Comparison of ENCODE assay signal across 12 mouse cellular contexts in the genomic region with DNA sequence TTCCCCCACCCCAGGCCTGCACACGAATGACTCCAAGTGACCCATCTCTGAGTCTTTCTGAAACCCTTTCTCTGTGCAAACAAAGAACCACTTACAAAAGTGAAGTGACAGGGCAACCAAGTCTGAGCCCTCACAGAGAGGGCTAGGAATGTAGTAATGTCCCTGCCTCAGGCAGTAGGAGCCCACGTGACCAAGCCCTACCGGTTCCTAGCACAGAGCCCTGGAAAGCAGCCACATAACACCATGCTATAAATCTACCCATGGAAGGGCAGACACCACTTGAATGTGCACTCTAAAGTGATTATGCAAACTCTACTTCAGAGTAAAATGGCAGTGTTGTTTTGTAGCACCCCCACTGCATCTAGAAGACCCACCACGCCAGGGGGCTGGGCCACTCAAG. TPM values are rescaled to one million over a fixed set of nuclear protein-coding genes. Genes with fewer than 3 reads are reported as not detected.
DNase-seq lines count a peak whose midpoint lies in the region; ATAC-seq and TF ChIP-seq lines count a peak whose summit lies in the region.
"Had no signal": no experiment of that assay in that cellular context is flagged by ENCODE, and none has a peak within 500 bp of the region (broad histone marks: within the 10 kb centered on the region; RNA-seq: fewer than 3 reads in every experiment).

No protein-coding gene starts in this region.

- TF ChIP-seq CTCF in heart, postnatal 0 days (IDR thresholded peaks at IDR 0.05; ENCODE audit: low read depth): no peak

- peak; percentile 69 for DNase-seq in heart, postnatal 0 days (ENCODE audit: low spot score)
- no peak for DNase-seq in heart, adult 18-20 months
- peak; percentile 75 for DNase-seq in adrenal gland, postnatal 14 days
- peak; percentile 64 for DNase-seq in lung, postnatal 25 days (ENCODE audit: low spot score)
- DNase-seq in cerebellum, adult 9-11 months: no peak
- no peak for DNase-seq in cerebellum, postnatal 14 days
- no peak for DNase-seq in layer of hippocampus, adult 9-10 months (ENCODE audit: low spot score)
- DNase-seq: cerebellum, adult 11 months; gastrocnemius, postnatal 14 days; thymus, postnatal 36 days had no signal

- no peak overlapping the region for H3K4me3 ChIP-seq in heart, postnatal 0 days (ENCODE audit: low read depth, low read length)
- H3K4me3 ChIP-seq in kidney, embryonic 16.5 days (ENCODE audit: low read length): no peak overlapping the region

- H3K4me1 ChIP-seq in heart, postnatal 0 days (ENCODE audit: control insufficient read depth, insufficient read depth): peaks cover 6% of the 10 kb centered on the region; the same call in 1 of the 2 replicates
- H3K4me1 ChIP-seq in kidney, embryonic 16.5 days (ENCODE audit: insufficient read depth, low read length): no peaks in the 10 kb centered on the region

- peak; percentile 91 for ATAC-seq in heart, postnatal 0 days (ENCODE audit: insufficient read depth, low read depth)
- ATAC-seq in kidney, embryonic 16.5 days (ENCODE audit: low FRiP score, low TSS enrichment): peak; percentile 78

- H3K36me3 ChIP-seq in heart, postnatal 0 days (replicated peaks; ENCODE audit: control insufficient read depth, insufficient read depth, low read length): peaks cover 64% of the 10 kb centered on the region
- H3K36me3 ChIP-seq in kidney, embryonic 16.5 days (ENCODE audit: insufficient read depth, low read length): peaks cover 41% of the 10 kb centered on the region

- no peak overlapping the region for H3K9ac ChIP-seq in heart, postnatal 0 days (replicated peaks; ENCODE audit: low read depth, low read length)
- H3K9ac ChIP-seq in kidney, embryonic 16.5 days (replicated peaks; ENCODE audit: low read length): no peak overlapping the region

- 59% methylated on average over 4 of the region's 4 CpGs for WGBS in heart, postnatal 0 days
- 60% methylated on average over 4 of the region's 4 CpGs for WGBS in kidney, embryonic 16.5 days

- peak overlapping the region; percentile 81 for H3K27ac ChIP-seq in heart, postnatal 0 days (ENCODE audit: low read depth)
- no peak overlapping the region for H3K27ac ChIP-seq in kidney, embryonic 16.5 days (ENCODE audit: low read length)

- H3K9me3 ChIP-seq in heart, postnatal 0 days (replicated peaks; ENCODE audit: control insufficient read depth, low read length): no peaks in the 10 kb centered on the region
- no peaks in the 10 kb centered on the region for H3K9me3 ChIP-seq in kidney, embryonic 16.5 days (ENCODE audit: low read length)

- H3K4me2 ChIP-seq in heart, postnatal 0 days (ENCODE audit: low read depth, low read length): no peak overlapping the region
- H3K4me2 ChIP-seq in kidney, embryonic 16.5 days (replicated peaks; ENCODE audit: low read depth, low read length): no peak overlapping the region

- H3K27me3 ChIP-seq in heart, postnatal 0 days (ENCODE audit: control insufficient read depth, insufficient read depth, low read length): no peaks in the 10 kb centered on the region
- H3K27me3 ChIP-seq in kidney, embryonic 16.5 days (ENCODE audit: insufficient read depth, low read length): no peaks in the 10 kb centered on the region

- TF ChIP-seq EP300 in heart, postnatal 0 days (IDR thresholded peaks at IDR 0.05; ENCODE audit: low read depth): no peak

RNA-seq across cellular contexts. Expression of a gene that starts 12.9 kb away (rescaled TPM):
- total RNA-seq in heart, postnatal 0 days (2014; rRNA removed; ENCODE audit: low replicate concordance): 138 and 156 TPM in 2 replicates
- 69.8 and 72.9 TPM in 2 replicates for polyA plus RNA-seq in heart, postnatal 0 days (2015; fragmentation: Nextera tagmentation; extraction: Ambion mirVana)
- 10 to 100 TPM; 33.8 to 38.5 TPM for total RNA-seq in heart, adult 18-20 months (2021)
- total RNA-seq in adrenal gland, postnatal 14 days (2021): 34.0 and 37.9 TPM in 2 replicates
- polyA plus RNA-seq in kidney, embryonic 16.5 days (2015; fragmentation: Nextera tagmentation; extraction: Ambion mirVana): 114 and 118 TPM in 2 replicates

RNA-seq across cellular contexts. Expression of a gene that starts 13.1 kb away (rescaled TPM):
- 101 and 146 TPM in 2 replicates for total RNA-seq in heart, postnatal 0 days (2014; rRNA removed; ENCODE audit: low replicate concordance)
- polyA plus RNA-seq in heart, postnatal 0 days (2015; fragmentation: Nextera tagmentation; extraction: Ambion mirVana): 4.9 and 5.7 TPM in 2 replicates
- total RNA-seq in heart, adult 18-20 months (2021): 10 to 100 TPM; 69.2 to 70.4 TPM
- total RNA-seq in adrenal gland, postnatal 14 days (2021): 80.9 and 86.1 TPM in 2 replicates
- 3.2 and 5.2 TPM in 2 replicates for polyA plus RNA-seq in kidney, embryonic 16.5 days (2015; fragmentation: Nextera tagmentation; extraction: Ambion mirVana)

RNA-seq across cellular contexts. Expression of a gene that starts 18.4 kb away (rescaled TPM):
- 7.1 and 10.9 TPM in 2 replicates for total RNA-seq in heart, postnatal 0 days (2014; rRNA removed; ENCODE audit: low replicate concordance)
- polyA plus RNA-seq in heart, postnatal 0 days (2015; fragmentation: Nextera tagmentation; extraction: Ambion mirVana): 0.22 and 0.36 TPM in 2 replicates
- total RNA-seq in heart, adult 18-20 months (2021): 1 to 10 TPM; 1.1 to 1.2 TPM
- 6.0 and 8.4 TPM in 2 replicates for total RNA-seq in adrenal gland, postnatal 14 days (2021)
- 1.2 and 1.3 TPM in 2 replicates for polyA plus RNA-seq in kidney, embryonic 16.5 days (2015; fragmentation: Nextera tagmentation; extraction: Ambion mirVana)

RNA-seq across cellular contexts. Expression of a gene that starts 40.7 kb away (rescaled TPM):
- 4.8 and 11.5 TPM in 2 replicates for total RNA-seq in heart, postnatal 0 days (2014; rRNA removed; ENCODE audit: low replicate concordance)
- 0.33 and 0.82 TPM in 2 replicates for polyA plus RNA-seq in heart, postnatal 0 days (2015; fragmentation: Nextera tagmentation; extraction: Ambion mirVana)
- total RNA-seq in heart, adult 18-20 months (2021): 1 to 10 TPM; 3.8 to 6.5 TPM
- total RNA-seq in adrenal gland, postnatal 14 days (2021): 8.8 and 16.2 TPM in 2 replicates
- polyA plus RNA-seq in kidney, embryonic 16.5 days (2015; fragmentation: Nextera tagmentation; extraction: Ambion mirVana): 1.2 and 1.3 TPM in 2 replicates

RNA-seq across cellular contexts. Expression of a gene that starts 53.1 kb away (rescaled TPM):
- total RNA-seq in heart, postnatal 0 days (2014; rRNA removed; ENCODE audit: low replicate concordance): 0.23 TPM in 1 of 2 replicates, not detected in the other
- not detected in 2 replicates for polyA plus RNA-seq in heart, postnatal 0 days (2015; fragmentation: Nextera tagmentation; extraction: Ambion mirVana)
- under 1 TPM in 1 of 2 experiments, not detected in 1; 0.10 TPM for total RNA-seq in heart, adult 18-20 months (2021)
- total RNA-seq in adrenal gland, postnatal 14 days (2021): 0.30 and 0.79 TPM in 2 replicates
- 0.07 and 0.08 TPM in 2 replicates for polyA plus RNA-seq in kidney, embryonic 16.5 days (2015; fragmentation: Nextera tagmentation; extraction: Ambion mirVana)
- total RNA-seq: left cerebral cortex, adult 18-20 months had no signal

Comparison
In these comparisons a context has a peak if more than half of its experiments do, and no peak if none do; other contexts are left out.
1. DNase-seq: peak in heart, postnatal 0 days (single experiment), adrenal gland, postnatal 14 days (single experiment) and lung, postnatal 25 days (single experiment); none in heart, adult 18-20 months (0 of 2), cerebellum, adult 9-11 months (single experiment), cerebellum, postnatal 14 days (0 of 2) and layer of hippocampus, adult 9-10 months (single experiment).